Mouse (Mus musculus) embryonic facial prominence, embryonic 15.5 days (tissue): ENCODE data around the gene Degs1. TPM values are rescaled to one million over a fixed set of nuclear protein-coding genes. Genes with fewer than 3 reads are reported as not detected.
"Not testable (repeated sequence)": the region's sequence is repeated elsewhere in the genome, so short reads cannot be mapped to it uniquely, and the experiment has no call there.

Source experiments
- ATAC-seq: fragments of 200-750 bp; cut with Nextera tagmentation; 2 replicates; pipeline ENCODE4 v1.8.0; 2017; ENCODE audit warnings: low read depth, moderate TSS enrichment; ENCODE audit not compliant: insufficient number of reproducible peaks, low FRiP score, low TSS enrichment
- H3K27ac ChIP-seq: fragments of 300-500 bp; sonication (generic); replicated peaks from 2 replicates; pipeline ENCODE4 v1.5.1; 2015; ENCODE audit warnings: mild to moderate bottlenecking, inconsistent platforms
- H3K27me3 ChIP-seq: fragments of 300-500 bp; sonication (generic); 2 replicates; pipeline ENCODE4 v1.6.1; 2015; ENCODE audit warnings: inconsistent platforms
- H3K36me3 ChIP-seq: fragments of 300-500 bp; sonication (generic); 2 replicates; pipeline ENCODE4 v1.6.1; 2015; ENCODE audit warnings: mild to moderate bottlenecking, inconsistent platforms
- H3K4me1 ChIP-seq: fragments of 300-500 bp; sonication (generic); 2 replicates; pipeline ENCODE4 v1.6.1; 2015; ENCODE audit warnings: inconsistent platforms
- H3K4me2 ChIP-seq: fragments of 300-500 bp; sonication (generic); replicated peaks from 2 replicates; pipeline ENCODE4 v1.6.1; 2015; ENCODE audit warnings: mild to moderate bottlenecking, inconsistent platforms
- H3K4me3 ChIP-seq: fragments of 300-500 bp; sonication (generic); replicated peaks from 2 replicates; pipeline ENCODE4 v1.5.1; 2015; ENCODE audit warnings: mild to moderate bottlenecking, inconsistent platforms
- H3K9ac ChIP-seq: fragments of 300-500 bp; sonication (generic); 2 replicates; pipeline ENCODE4 v1.6.1; 2015; ENCODE audit warnings: inconsistent platforms
- H3K9me3 ChIP-seq: fragments of 300-500 bp; sonication (generic); replicated peaks from 2 replicates; pipeline ENCODE4 v1.6.1; 2016; ENCODE audit warnings: inconsistent platforms
- WGBS: fragments of 180-500 bp; shearing (Covaris S2); methylation state at CpG from one replicate; pipeline ENCODE4 v1.1.7; 2015; 5-methylcytosine and 5-hydroxymethylcytosine counted together
- polyA plus RNA-seq: library from polyadenylated mRNA; unstranded; fragments of >200 nt; fragmentation: Nextera tagmentation; extraction: Ambion mirVana; gene quantifications from 2 replicates; pipeline ENCODE4 v1.2.1, GENCODE M21; 2015

The Degs1 gene
- polyA plus RNA-seq, 1 experiment from 2014 or later: 142 TPM

DNA sequence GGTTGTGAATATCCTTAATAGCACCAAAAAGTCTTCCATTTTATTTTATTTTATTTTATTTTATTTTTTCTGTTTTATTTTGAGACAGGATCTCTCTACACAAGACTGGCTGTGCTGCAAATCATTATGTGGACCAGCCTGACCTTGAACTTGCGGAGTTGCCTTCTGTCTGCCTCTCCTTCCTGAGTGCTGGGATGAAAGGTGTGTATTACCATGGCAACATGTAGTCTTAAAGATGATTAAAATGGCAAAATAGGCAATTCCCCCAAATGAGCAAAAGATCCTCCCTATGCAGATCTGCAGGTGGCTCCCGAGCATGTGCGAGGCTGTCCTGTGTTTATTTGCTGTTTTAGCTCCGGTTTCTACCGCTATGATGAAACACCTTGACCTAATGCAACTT is 15.2 kb upstream of the Degs1 start:
- no peaks in the 10 kb centered on the region for H3K36me3 ChIP-seq
- H3K27me3 ChIP-seq: no peaks in the 10 kb centered on the region
- no peak overlapping the region for H3K4me3 ChIP-seq
- H3K9me3 ChIP-seq: no peaks in the 10 kb centered on the region
- H3K4me1 ChIP-seq: no peaks in the 10 kb centered on the region
- no peak overlapping the region for H3K9ac ChIP-seq
- 91% methylated on average over 5 of the region's 5 CpGs for WGBS
- H3K27ac ChIP-seq: no peak overlapping the region
- ATAC-seq: no peak
- H3K4me2 ChIP-seq: no peak overlapping the region

DNA sequence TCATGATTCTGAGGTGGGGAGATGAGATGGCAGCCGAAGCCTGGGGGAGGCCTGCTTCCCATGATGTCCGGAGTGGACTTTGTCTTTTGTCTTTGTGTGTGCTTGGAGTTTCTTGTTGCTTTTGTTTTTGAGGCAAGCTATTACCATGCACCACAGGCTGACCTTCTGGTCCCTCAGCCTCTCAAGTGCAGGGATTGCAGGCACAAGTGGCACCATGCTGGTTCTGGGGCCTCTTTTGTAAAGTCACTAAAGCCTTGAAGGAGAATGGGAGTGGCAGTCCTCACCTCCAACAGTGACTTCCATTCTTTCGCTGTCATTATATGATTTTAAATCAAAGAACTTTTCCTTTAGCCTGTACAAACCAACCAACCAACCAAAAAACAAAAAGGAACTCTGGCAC is 14.6 kb upstream of the Degs1 start:
- Histone ChIP-seq H3K9ac (no peak overlapping the region), H3K9me3 (no peaks in the 10 kb centered on the region), H3K4me2 (no peak overlapping the region), H3K27me3 (no peaks in the 10 kb centered on the region), H3K27ac (no peak overlapping the region), H3K4me1 (no peaks in the 10 kb centered on the region), H3K36me3 (no peaks in the 10 kb centered on the region), H3K4me3 (no peak overlapping the region)
- WGBS: 76% methylated on average over 3 of the region's 3 CpGs
- no peak for ATAC-seq

DNA sequence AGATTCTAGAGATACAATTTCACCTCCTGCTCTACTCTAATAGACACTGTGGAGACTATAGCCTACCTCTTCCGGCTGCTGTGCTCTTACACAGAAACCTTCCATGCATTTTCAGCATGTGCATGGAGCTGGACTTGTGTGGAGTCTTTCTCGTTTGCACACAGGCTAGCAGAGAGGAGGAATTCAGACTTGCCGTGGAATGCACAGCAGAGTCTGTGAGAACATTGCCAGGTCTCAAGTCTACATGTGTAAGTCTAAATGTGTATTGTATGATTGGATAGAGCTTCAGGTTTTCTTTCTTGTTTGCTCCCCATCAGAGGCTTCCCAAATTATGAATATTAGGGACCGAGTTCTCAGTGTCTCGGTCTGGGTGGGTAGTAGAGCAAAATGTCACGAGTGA is 14.2 kb upstream of the Degs1 start:
- no peak for ATAC-seq
- H3K4me2 ChIP-seq: no peak overlapping the region
- 86% methylated on average over 6 of the region's 6 CpGs for WGBS

DNA sequence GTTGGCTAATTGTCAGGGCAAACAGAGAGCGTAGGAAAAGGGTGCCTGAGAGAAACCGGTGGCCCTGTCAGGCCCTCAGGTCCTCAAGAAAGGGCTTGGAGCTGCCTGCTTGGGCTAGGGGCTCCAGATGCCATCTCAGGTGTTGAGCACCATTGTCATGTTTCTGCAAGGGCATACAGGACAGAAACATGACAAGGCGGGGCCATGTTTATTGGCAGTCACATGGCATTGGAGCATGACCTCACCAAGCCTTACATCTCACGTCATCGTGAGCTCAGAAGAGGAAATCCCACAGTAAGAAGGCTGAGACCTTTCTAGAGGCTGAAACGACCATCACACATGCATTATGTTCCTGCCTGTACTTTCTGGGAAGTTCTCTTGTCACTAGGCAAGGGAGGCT is 13.5 kb upstream of the Degs1 start:
- H3K9ac ChIP-seq: no peak overlapping the region
- no peaks in the 10 kb centered on the region for H3K36me3 ChIP-seq
- H3K9me3 ChIP-seq: no peaks in the 10 kb centered on the region
- no peak overlapping the region for H3K4me3 ChIP-seq
- no peaks in the 10 kb centered on the region for H3K4me1 ChIP-seq
- 80% methylated on average over 6 of the region's 6 CpGs for WGBS
- H3K4me2 ChIP-seq: no peak overlapping the region
- no peak for ATAC-seq
- H3K27ac ChIP-seq: no peak overlapping the region
- no peaks in the 10 kb centered on the region for H3K27me3 ChIP-seq

More for the DNA sequence above, 14.2 kb upstream of the Degs1 start:
- H3K27me3 ChIP-seq: no peaks in the 10 kb centered on the region
- H3K9me3 ChIP-seq: no peaks in the 10 kb centered on the region
- no peak overlapping the region for H3K27ac ChIP-seq
- no peak overlapping the region for H3K4me3 ChIP-seq
- no peaks in the 10 kb centered on the region for H3K36me3 ChIP-seq
- H3K9ac ChIP-seq: no peak overlapping the region
- H3K4me1 ChIP-seq: no peaks in the 10 kb centered on the region

DNA sequence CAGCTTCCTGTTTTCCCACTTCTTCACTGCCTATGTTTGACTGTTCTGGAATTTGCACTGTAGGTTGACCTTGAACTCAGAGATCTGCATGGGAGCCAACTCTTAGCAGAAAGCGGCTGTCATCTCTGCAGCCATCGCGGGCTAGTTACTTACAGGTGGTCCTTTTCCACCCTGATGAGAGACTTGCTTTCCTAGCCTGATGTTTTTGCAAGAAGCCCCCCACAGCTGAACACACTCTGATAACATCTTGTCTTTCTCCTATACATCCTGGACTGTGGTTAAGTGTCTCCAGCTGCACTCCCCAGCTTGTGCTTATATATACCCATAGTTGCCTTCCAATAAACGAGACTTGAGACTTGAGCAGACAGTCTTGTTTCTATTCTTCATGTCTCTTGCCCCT is 9.7 kb upstream of the Degs1 start:
- H3K36me3 ChIP-seq: no peaks in the 10 kb centered on the region
- no peak overlapping the region for H3K4me2 ChIP-seq
- H3K4me3 ChIP-seq: no peak overlapping the region
- H3K9me3 ChIP-seq: no peaks in the 10 kb centered on the region
- no peak overlapping the region for H3K9ac ChIP-seq
- 72% methylated on average over 4 of the region's 4 CpGs for WGBS
- no peak overlapping the region for H3K27ac ChIP-seq
- H3K27me3 ChIP-seq: no peaks in the 10 kb centered on the region
- no peaks in the 10 kb centered on the region for H3K4me1 ChIP-seq
- no peak for ATAC-seq

DNA sequence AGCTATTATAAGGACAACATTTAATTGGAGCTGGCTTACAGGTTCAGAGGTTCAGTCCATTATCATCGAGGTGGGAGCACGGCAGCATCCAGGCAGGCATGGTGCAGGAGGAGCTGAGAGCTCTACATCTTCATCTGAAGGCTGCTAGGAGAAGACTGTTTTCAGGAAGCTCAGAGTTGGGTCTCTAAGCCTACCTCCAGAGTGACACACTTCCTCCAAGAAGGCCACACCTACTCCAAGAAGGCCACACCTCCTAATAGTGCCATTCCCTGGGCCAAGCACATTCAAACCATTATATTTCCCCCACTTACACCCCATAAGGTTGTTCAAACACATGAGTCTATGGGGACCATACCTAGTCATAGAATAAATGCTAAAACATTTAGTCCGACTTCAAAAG is 8.1 kb upstream of the Degs1 start:
- WGBS: 86% methylated on average over 3 of the region's 3 CpGs
- not testable (repeated sequence) for H3K4me1 ChIP-seq

DNA sequence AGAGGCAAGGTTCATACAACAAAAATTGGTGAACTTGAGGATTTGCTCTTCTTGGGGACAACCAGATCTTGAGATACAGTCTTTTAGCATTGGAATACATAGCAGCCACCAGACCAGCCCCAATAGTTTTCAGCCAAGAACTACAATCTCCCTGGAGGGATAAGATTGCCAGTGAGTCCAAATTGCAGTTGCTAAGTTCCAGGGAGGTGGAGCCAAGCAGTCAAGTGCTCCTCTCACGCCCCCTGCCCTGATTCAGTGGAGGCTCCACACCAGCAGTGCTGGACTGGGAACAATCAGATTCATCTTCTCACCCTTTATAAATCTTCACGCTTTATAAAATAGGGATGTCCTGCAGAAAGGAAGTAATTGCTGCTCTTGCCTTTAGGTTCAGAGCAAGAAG is 7.2 kb upstream of the Degs1 start:
- no peak overlapping the region for H3K4me3 ChIP-seq

More for the DNA sequence above, 8.1 kb upstream of the Degs1 start:
- not testable (repeated sequence) for H3K27ac ChIP-seq, H3K4me2 ChIP-seq, ATAC-seq, H3K9me3 ChIP-seq, H3K4me3 ChIP-seq, H3K27me3 ChIP-seq, H3K9ac ChIP-seq, H3K36me3 ChIP-seq

DNA sequence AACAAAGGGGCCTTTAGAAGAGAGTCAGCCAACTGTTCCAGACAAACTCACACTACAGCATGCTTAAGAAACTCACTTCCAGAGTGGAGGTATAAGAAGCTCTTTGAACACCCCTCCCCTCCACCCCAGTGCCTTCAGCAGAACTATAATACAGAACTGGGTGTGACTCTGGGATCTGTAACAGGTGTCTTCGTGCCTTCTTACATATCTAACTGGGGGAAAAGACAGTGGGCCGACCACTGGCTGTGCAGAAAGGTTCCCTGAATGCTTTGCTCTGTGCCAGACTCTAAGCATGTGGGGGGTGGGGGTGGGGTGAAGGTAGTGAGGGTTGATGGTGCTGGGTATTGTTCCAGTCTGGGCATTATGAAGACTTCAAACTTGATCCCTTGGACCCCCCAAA is 6.0 kb upstream of the Degs1 start:
- Histone ChIP-seq H3K27me3 (no peaks in the 10 kb centered on the region), H3K4me1 (no peaks in the 10 kb centered on the region), H3K4me2 (no peak overlapping the region), H3K9me3 (no peaks in the 10 kb centered on the region), H3K27ac (no peak overlapping the region), H3K36me3 (no peaks in the 10 kb centered on the region), H3K4me3 (no peak overlapping the region), H3K9ac (no peak overlapping the region)
- ATAC-seq: no peak
- WGBS: 61% methylated on average over 2 of the region's 2 CpGs

More for the DNA sequence above, 7.2 kb upstream of the Degs1 start:
- H3K27me3 ChIP-seq: no peaks in the 10 kb centered on the region
- H3K4me1 ChIP-seq: no peaks in the 10 kb centered on the region
- H3K4me2 ChIP-seq: no peak overlapping the region
- ATAC-seq: no peak
- no peak overlapping the region for H3K27ac ChIP-seq
- no peak overlapping the region for H3K9ac ChIP-seq
- H3K9me3 ChIP-seq: no peaks in the 10 kb centered on the region
- H3K36me3 ChIP-seq: no peaks in the 10 kb centered on the region
- WGBS: 51% methylated on average over 2 of the region's 2 CpGs

DNA sequence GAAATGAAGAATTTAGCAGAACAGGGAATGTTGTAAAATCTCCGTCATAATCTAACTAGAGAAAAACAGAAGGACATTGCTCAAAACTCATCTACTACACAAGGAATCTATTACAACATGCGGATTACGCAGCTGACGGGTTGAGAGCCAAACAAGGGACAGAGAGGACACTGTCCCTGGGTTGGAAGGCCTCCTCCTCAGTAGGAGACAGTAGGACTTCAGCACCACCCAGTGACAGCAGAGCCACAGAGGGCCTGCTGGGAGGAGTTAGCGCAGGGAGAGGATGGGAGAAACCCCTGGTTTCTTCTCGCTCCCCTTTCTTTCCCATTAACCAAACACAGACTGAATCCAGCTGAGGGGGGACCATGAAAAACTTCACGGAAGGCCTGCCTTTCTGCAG is 5.2 kb upstream of the Degs1 start:
- Histone ChIP-seq H3K4me1 (peaks cover 4% of the 10 kb centered on the region; the same call in 1 of the 2 replicates), H3K9ac (no peak overlapping the region), H3K36me3 (no peaks in the 10 kb centered on the region), H3K4me3 (no peak overlapping the region), H3K27ac (no peak overlapping the region), H3K9me3 (no peaks in the 10 kb centered on the region), H3K27me3 (no peaks in the 10 kb centered on the region), H3K4me2 (no peak overlapping the region)
- WGBS: 59% methylated on average over 7 of the region's 7 CpGs
- ATAC-seq: no peak

DNA sequence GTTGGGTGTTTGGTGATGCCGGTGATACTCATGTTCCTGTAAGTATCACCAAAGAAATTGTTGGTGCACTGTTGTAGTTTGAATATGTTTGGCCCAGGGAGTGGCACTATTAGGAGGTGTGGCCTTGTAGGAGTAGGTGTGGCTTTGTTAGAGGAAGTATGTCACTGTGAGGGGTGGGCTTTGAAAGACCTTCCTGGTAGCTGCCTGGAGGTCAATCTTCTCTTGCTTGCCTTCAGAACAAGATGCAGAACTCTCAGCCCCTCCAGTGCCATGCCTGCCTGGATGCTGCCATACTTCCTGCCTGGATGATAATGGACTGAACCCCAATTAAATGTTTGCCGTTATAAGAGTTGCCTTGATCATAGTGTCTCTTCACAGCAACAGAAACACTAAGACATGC is 2.2 kb upstream of the Degs1 start:
- ATAC-seq: no peak
- Histone ChIP-seq H3K9me3 (no peaks in the 10 kb centered on the region), H3K36me3 (no peaks in the 10 kb centered on the region), H3K27ac (no peak overlapping the region), H3K4me1 (peaks cover 21% of the 10 kb centered on the region), H3K4me2 (no peak overlapping the region), H3K27me3 (no peaks in the 10 kb centered on the region), H3K4me3 (no peak overlapping the region), H3K9ac (no peak overlapping the region)
- WGBS: 97% methylated on average over 2 of the region's 2 CpGs

DNA sequence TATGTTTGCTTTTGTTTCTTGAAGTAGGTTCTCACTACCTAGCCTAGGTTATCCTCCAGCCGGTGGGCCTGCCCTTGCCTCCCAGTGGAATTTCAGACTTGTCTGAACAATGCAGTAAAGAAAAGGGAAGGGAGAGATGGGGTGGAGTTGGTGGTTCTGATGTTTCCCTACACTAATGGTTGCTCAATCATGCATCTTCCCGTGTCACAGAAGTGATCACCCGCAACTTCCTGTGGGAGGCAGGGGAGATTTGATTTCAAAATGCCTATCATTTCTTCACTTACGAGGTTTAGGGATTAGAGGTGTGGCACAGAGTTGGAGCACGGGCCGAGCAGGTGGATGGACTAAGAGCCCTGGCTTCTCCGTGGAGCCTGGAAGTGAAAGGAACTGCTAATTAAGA is 627 bp upstream of the Degs1 start:
- Histone ChIP-seq H3K27me3 (no peaks in the 10 kb centered on the region), H3K9me3 (no peaks in the 10 kb centered on the region), H3K4me2 (peak overlapping the region; percentile 74), H3K9ac (no peak overlapping the region), H3K27ac (peak overlapping the region; percentile 88; the same call in 1 of the 2 replicates), H3K4me3 (peak overlapping the region; percentile 85), H3K36me3 (peaks cover 11% of the 10 kb centered on the region; the same call in 1 of the 2 replicates), H3K4me1 (peaks cover 23% of the 10 kb centered on the region)
- WGBS: 33% methylated on average over 7 of the region's 7 CpGs
- ATAC-seq: no peak

DNA sequence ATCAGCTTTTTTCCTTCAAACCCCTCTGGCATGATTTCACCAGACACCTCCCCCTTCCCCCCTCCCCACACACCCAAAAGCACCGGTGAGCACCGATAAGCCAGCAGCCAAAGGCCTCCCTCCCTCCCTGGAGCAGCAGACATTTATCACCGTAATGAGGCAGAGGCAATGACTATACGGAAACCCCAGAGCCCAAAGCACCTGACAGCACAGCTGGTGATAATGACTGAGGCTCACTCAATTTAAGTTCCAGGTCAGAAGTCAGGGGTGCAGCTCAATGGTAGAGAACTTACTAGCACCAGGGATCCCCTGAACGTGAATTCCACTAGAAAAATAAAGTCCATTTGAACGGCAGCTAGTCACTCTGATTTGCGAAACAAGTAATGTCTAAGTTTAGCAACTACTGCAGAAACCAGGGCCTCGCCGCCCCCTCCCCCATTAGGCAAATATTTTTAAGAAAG is 1.3 kb downstream of the Degs1 start:
- Histone ChIP-seq H3K4me2 (peak overlapping the region; percentile 74), H3K9ac (no peak overlapping the region), H3K36me3 (peaks cover 31% of the 10 kb centered on the region), H3K27me3 (no peaks in the 10 kb centered on the region), H3K4me1 (peaks cover 23% of the 10 kb centered on the region), H3K4me3 (peak overlapping the region; percentile 85), H3K27ac (0 out of 2 replicates have a peak overlapping the region, but pooled peaks have one; percentile 28), H3K9me3 (no peaks in the 10 kb centered on the region)
- WGBS: 14% methylated on average over 9 of the region's 9 CpGs
- no peak for ATAC-seq
